Mouse (Mus musculus): ENCODE measurements around the gene Hist1h1a. TPM values are rescaled to one million over a fixed set of nuclear protein-coding genes. Genes with fewer than 3 reads are reported as not detected.
"Not testable (repeated sequence)": the region's sequence is repeated elsewhere in the genome, so short reads cannot be mapped to it uniquely, and the experiment has no call there.

Hist1h1a gene
- 0.76 and 0.98 TPM in 2 replicates for polyA plus RNA-seq (2015; fragmentation: Nextera tagmentation; extraction: Ambion mirVana)

GRCm38 (mm10) chr13:23763586-23764323 is at the start of gene Hist1h1a:
Gene Hist1h1a (plus strand): TSS chr13:23763666.
- no peaks in the 10 kb centered on the region for H3K9me3 ChIP-seq (replicated peaks)
- no peaks in the 10 kb centered on the region for H3K27me3 ChIP-seq
- peak; percentile 67 for ATAC-seq (replicated peaks; ENCODE audit: insufficient number of reproducible peaks, insufficient read depth, low FRiP score, low read depth)
- peak within 1 kb of the TSS; percentile 68 for H3K4me3 ChIP-seq
- WGBS = 4% methylated on average over 34 of the region's 34 CpGs
- no peaks in the 10 kb centered on the region for H3K36me3 ChIP-seq
- H3K4me1 ChIP-seq (replicated peaks) = peaks cover 29% of the 10 kb centered on the region
- H3K4me2 ChIP-seq = peak within 1 kb of the TSS; percentile 92
- H3K9ac ChIP-seq = peak within 1 kb of the TSS; percentile 75
- H3K27ac ChIP-seq = peak within 1 kb of the TSS; percentile 95

GRCm38 (mm10) chr13:23716261-23717042 is 47.0 kb upstream of the Hist1h1a start:
- Histone ChIP-seq H3K4me2 (no peak overlapping the region), H3K27ac (no peak overlapping the region), H3K4me1 (replicated peaks) (peaks cover 4% of the 10 kb centered on the region; the same call in 1 of the 2 replicates), H3K9ac (no peak overlapping the region), H3K9me3 (replicated peaks) (no peaks in the 10 kb centered on the region), H3K27me3 (no peaks in the 10 kb centered on the region), H3K4me3 (no peak overlapping the region), H3K36me3 (no peaks in the 10 kb centered on the region)
- 48% methylated on average over 5 of the region's 5 CpGs for whole genome bisulfite sequencing
- no peak for ATAC-seq (replicated peaks; ENCODE audit: insufficient number of reproducible peaks, insufficient read depth, low FRiP score, low read depth)

- Histone ChIP-seq H3K27ac (no peak overlapping the region), H3K36me3 (no peaks in the 10 kb centered on the region), H3K4me1 (replicated peaks) (peaks cover 4% of the 10 kb centered on the region; the same call in 1 of the 2 replicates), H3K9me3 (replicated peaks) (no peaks in the 10 kb centered on the region), H3K9ac (no peak overlapping the region), H3K4me3 (no peak overlapping the region), H3K27me3 (no peaks in the 10 kb centered on the region), H3K4me2 (no peak overlapping the region)
- ATAC-seq (replicated peaks; ENCODE audit: insufficient number of reproducible peaks, insufficient read depth, low FRiP score, low read depth) = no peak
- 46% methylated on average over 11 of the region's 11 CpGs for WGBS
Observed at GRCm38 (mm10) chr13:23717176-23717575, 46.3 kb upstream of the Hist1h1a start.

- H3K36me3 ChIP-seq; H3K4me1 ChIP-seq (replicated peaks); H3K27me3 ChIP-seq; H3K27ac ChIP-seq; ATAC-seq (replicated peaks; ENCODE audit: insufficient number of reproducible peaks, insufficient read depth, low FRiP score, low read depth); H3K4me3 ChIP-seq; H3K9me3 ChIP-seq (replicated peaks); H3K9ac ChIP-seq; H3K4me2 ChIP-seq: not testable (repeated sequence)
- WGBS = 17% methylated on average over 2 of the region's 2 CpGs
Observed at GRCm38 (mm10) chr13:23717593-23718245, 45.7 kb upstream of the Hist1h1a start.

- H3K36me3 ChIP-seq = no peaks in the 10 kb centered on the region
- H3K4me1 ChIP-seq (replicated peaks) = peaks cover 2% of the 10 kb centered on the region; the same call in 1 of the 2 replicates
- no peak overlapping the region for H3K4me2 ChIP-seq
- no peaks in the 10 kb centered on the region for H3K27me3 ChIP-seq
- no peaks in the 10 kb centered on the region for H3K9me3 ChIP-seq (replicated peaks)
- 50% methylated on average over 4 of the region's 4 CpGs for WGBS
- no peak overlapping the region for H3K9ac ChIP-seq
- H3K27ac ChIP-seq = no peak overlapping the region
- ATAC-seq (replicated peaks; ENCODE audit: insufficient number of reproducible peaks, insufficient read depth, low FRiP score, low read depth) = no peak
- H3K4me3 ChIP-seq = no peak overlapping the region
Observed at GRCm38 (mm10) chr13:23724239-23724638, 39.2 kb upstream of the Hist1h1a start.

GRCm38 (mm10) chr13:23725213-23725612 is 38.3 kb upstream of the Hist1h1a start:
- no peak for ATAC-seq (replicated peaks; ENCODE audit: insufficient number of reproducible peaks, insufficient read depth, low FRiP score, low read depth)
- H3K4me2 ChIP-seq = no peak overlapping the region

GRCm38 (mm10) chr13:23728472-23729191 is 34.8 kb upstream of the Hist1h1a start:
- Histone ChIP-seq H3K9me3 (replicated peaks) (no peaks in the 10 kb centered on the region), H3K27me3 (no peaks in the 10 kb centered on the region), H3K27ac (0 out of 2 replicates have a peak overlapping the region, but pooled peaks have one; percentile 1), H3K36me3 (no peaks in the 10 kb centered on the region), H3K4me1 (replicated peaks) (peaks cover 9% of the 10 kb centered on the region), H3K4me3 (no peak overlapping the region), H3K4me2 (no peak overlapping the region), H3K9ac (no peak overlapping the region)
- 70% methylated on average over 18 of the region's 18 CpGs for WGBS
- no peak for ATAC-seq (replicated peaks; ENCODE audit: insufficient number of reproducible peaks, insufficient read depth, low FRiP score, low read depth)

More at GRCm38 (mm10) chr13:23725213-23725612, 38.3 kb upstream of the Hist1h1a start:
- Histone ChIP-seq H3K9me3 (replicated peaks) (no peaks in the 10 kb centered on the region), H3K27ac (no peak overlapping the region), H3K9ac (no peak overlapping the region), H3K36me3 (no peaks in the 10 kb centered on the region), H3K4me3 (no peak overlapping the region), H3K27me3 (no peaks in the 10 kb centered on the region), H3K4me1 (replicated peaks) (peaks cover 2% of the 10 kb centered on the region; the same call in 1 of the 2 replicates)
- WGBS = 80% methylated on average over 1 of the region's 1 CpGs

- 82% methylated on average over 9 of the region's 9 CpGs for WGBS
- Histone ChIP-seq H3K27ac (0 out of 2 replicates have a peak overlapping the region, but pooled peaks have one; percentile 1), H3K4me2 (no peak overlapping the region), H3K9ac (no peak overlapping the region), H3K4me1 (replicated peaks) (peaks cover 7% of the 10 kb centered on the region), H3K27me3 (no peaks in the 10 kb centered on the region), H3K4me3 (no peak overlapping the region), H3K36me3 (no peaks in the 10 kb centered on the region), H3K9me3 (replicated peaks) (no peaks in the 10 kb centered on the region)
- ATAC-seq (replicated peaks; ENCODE audit: insufficient number of reproducible peaks, insufficient read depth, low FRiP score, low read depth) = no peak
Observed at GRCm38 (mm10) chr13:23729192-23729525, 34.3 kb upstream of the Hist1h1a start.

- no peak overlapping the region for H3K4me3 ChIP-seq
- no peak overlapping the region for H3K27ac ChIP-seq
- no peaks in the 10 kb centered on the region for H3K9me3 ChIP-seq (replicated peaks)
- WGBS = 92% methylated on average over 5 of the region's 5 CpGs
- no peak overlapping the region for H3K9ac ChIP-seq
- H3K4me1 ChIP-seq (replicated peaks) = peaks cover 6% of the 10 kb centered on the region
- ATAC-seq (replicated peaks; ENCODE audit: insufficient number of reproducible peaks, insufficient read depth, low FRiP score, low read depth) = no peak
- no peaks in the 10 kb centered on the region for H3K36me3 ChIP-seq
- H3K4me2 ChIP-seq = no peak overlapping the region
- no peaks in the 10 kb centered on the region for H3K27me3 ChIP-seq
Observed at GRCm38 (mm10) chr13:23729706-23730105, 33.8 kb upstream of the Hist1h1a start.

- 13% methylated on average over 8 of the region's 8 CpGs for WGBS
- no peak overlapping the region for H3K4me3 ChIP-seq
- peaks cover 6% of the 10 kb centered on the region for H3K4me1 ChIP-seq (replicated peaks)
- H3K36me3 ChIP-seq = no peaks in the 10 kb centered on the region
- no peaks in the 10 kb centered on the region for H3K9me3 ChIP-seq (replicated peaks)
- ATAC-seq (replicated peaks; ENCODE audit: insufficient number of reproducible peaks, insufficient read depth, low FRiP score, low read depth) = no peak
- no peak overlapping the region for H3K4me2 ChIP-seq
- no peak overlapping the region for H3K27ac ChIP-seq
- H3K9ac ChIP-seq = no peak overlapping the region
- H3K27me3 ChIP-seq = no peaks in the 10 kb centered on the region
Observed at GRCm38 (mm10) chr13:23730479-23730878, 33.0 kb upstream of the Hist1h1a start.

All from heart, embryonic 15.5 days (tissue).